Mouse (Mus musculus): ENCODE results near the gene Zfc3h1.

Gene Zfc3h1

GRCm38 (mm10) chr10:115384221-115385017 is at the start of gene Zfc3h1, which contains the start of gene Thap2:
Gene Zfc3h1 (plus strand): TSS chr10:115384959.
Gene Thap2 (minus strand): TSS chr10:115384443.
- peak; percentile 97 for DNase-seq

GRCm38 (mm10) chr10:115336901-115337300 is 47.9 kb upstream of the Zfc3h1 start:
- no peak for DNase-seq

- DNase-seq, result no peak
These were observed 44.9 kb upstream of the Zfc3h1 start for GRCm38 (mm10) chr10:115339820-115340328.

- DNase-seq, result no peak
These were observed 41.9 kb upstream of the Zfc3h1 start for GRCm38 (mm10) chr10:115342771-115343425.

GRCm38 (mm10) chr10:115346444-115346843 is 38.3 kb upstream of the Zfc3h1 start:
- no peak for DNase-seq

- no peak for DNase-seq
These were observed 36.6 kb upstream of the Zfc3h1 start for GRCm38 (mm10) chr10:115348131-115348530.

- DNase-seq, result no peak
These were observed 35.7 kb upstream of the Zfc3h1 start for GRCm38 (mm10) chr10:115349029-115349428.

GRCm38 (mm10) chr10:115349509-115349908 is 35.2 kb upstream of the Zfc3h1 start:
- no peak for DNase-seq

- no peak for DNase-seq
These were observed 33.9 kb upstream of the Zfc3h1 start for GRCm38 (mm10) chr10:115350810-115351397.

- DNase-seq, result no peak
These were observed 30.2 kb upstream of the Zfc3h1 start for GRCm38 (mm10) chr10:115354553-115354952.

GRCm38 (mm10) chr10:115355016-115355415 is 29.7 kb upstream of the Zfc3h1 start:
- no peak for DNase-seq

GRCm38 (mm10) chr10:115356106-115356505 is 28.7 kb upstream of the Zfc3h1 start:
- DNase-seq, result no peak

- no peak for DNase-seq
These were observed 26.4 kb upstream of the Zfc3h1 start for GRCm38 (mm10) chr10:115358216-115358919.

GRCm38 (mm10) chr10:115359066-115359465 is 25.7 kb upstream of the Zfc3h1 start:
- DNase-seq, result no peak

- DNase-seq, result peak; percentile 95
These were observed 22.7 kb upstream of the Zfc3h1 start, which contains the start of gene Tmem19 for GRCm38 (mm10) chr10:115361840-115362622. Gene Tmem19 (minus strand): TSS chr10:115362501.

- DNase-seq, result no peak
These were observed 22.2 kb upstream of the Zfc3h1 start for GRCm38 (mm10) chr10:115362623-115362964.

GRCm38 (mm10) chr10:115363151-115363550 is 21.6 kb upstream of the Zfc3h1 start:
- DNase-seq, result no peak

- DNase-seq, result no peak
These were observed 3.2 kb upstream of the Zfc3h1 start for GRCm38 (mm10) chr10:115381506-115382084.

- no peak for DNase-seq
These were observed 1.7 kb upstream of the Zfc3h1 start for GRCm38 (mm10) chr10:115382846-115383643.

- no peak for DNase-seq
These were observed 1.0 kb upstream of the Zfc3h1 start for GRCm38 (mm10) chr10:115383644-115384220.
